Mouse (Mus musculus): ENCODE measurements around the gene Gal3st2. TPM values are rescaled to one million over a fixed set of nuclear protein-coding genes. Genes with fewer than 3 reads are reported as not detected.

Gal3st2 gene
- 0.50 and 0.74 TPM in 2 replicates for polyA plus RNA-seq (2015; fragmentation: Nextera tagmentation; extraction: Ambion mirVana)

DNA sequence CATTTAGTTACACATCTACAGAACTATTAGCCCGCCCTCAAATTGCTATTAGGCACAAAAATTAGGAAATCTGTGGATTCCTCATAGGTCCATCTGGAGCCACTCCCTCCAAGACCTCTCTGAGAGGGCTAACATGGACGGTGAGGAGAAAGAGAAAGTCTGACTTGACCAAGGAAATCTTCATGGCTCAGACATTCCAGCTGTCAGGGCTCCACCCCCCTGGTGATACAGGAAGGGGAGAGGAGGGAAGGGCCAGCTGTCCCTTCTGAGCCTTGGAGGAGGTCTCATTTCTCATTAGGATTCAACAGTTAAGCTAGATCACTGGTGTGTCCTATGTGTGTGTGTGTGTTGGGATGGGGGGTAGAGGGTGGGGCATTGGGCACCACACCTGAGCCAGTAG, at the start of gene Gal3st2:
Gene Gal3st2, plus strand, starts transcription at position 259 of the 400 bp plus-strand sequence.

DNA sequence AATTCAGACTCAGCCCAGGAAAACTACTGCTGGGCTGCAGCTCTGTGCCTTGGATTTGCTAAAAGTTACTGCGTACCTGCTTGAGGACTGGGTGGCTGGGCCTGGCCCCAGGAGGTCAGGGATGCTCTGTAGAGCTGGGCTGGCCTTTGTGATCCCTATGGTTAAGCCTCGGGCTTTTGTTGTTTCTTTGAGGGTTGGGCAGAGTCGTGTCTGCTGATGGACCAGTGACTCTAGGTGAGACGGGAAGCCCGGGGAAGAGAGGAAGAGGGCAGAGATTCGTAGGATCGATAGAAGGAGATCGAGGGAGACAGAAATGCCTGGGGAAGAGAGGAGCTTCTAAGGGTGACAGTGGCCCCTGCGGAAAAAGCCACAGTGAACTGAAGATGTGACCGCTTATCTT, 36.5 kb upstream of the Gal3st2 start, which contains the start of gene D2hgdh:
Gene D2hgdh, plus strand, starts transcription at position 301 of the 400 bp plus-strand sequence.

DNA sequence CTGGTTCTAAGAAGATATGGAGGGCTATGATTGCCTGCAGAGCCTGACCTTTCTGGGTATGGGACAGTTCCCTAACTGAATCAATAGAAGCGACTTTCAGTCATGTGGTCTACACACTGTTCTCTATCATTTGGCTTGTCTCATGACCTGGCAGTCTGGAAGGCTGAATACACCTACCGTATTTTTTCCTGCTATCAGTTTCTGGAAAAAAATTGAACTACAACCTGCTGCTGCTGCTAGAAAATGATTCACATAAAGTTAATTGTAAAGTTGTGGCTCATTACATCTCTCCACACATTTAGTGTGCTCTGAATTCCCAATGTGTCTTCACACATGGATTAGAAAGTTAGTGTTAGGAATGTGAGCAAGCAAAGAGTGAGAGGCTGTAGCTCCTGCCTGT, 56.9 kb downstream of the Gal3st2 start, which contains the start of gene Gal3st2b:
Gene Gal3st2b, plus strand, starts transcription at position 301 of the 400 bp plus-strand sequence.

Other genes starting within 250 kb of the Gal3st2 start
- 108 and 117 TPM in 2 replicates for gene Stk25, start 202.6 kb upstream of the Gal3st2 start, polyA plus RNA-seq (2015; fragmentation: Nextera tagmentation; extraction: Ambion mirVana)
- gene Bok, start 175.6 kb upstream of the Gal3st2 start, polyA plus RNA-seq (2015; fragmentation: Nextera tagmentation; extraction: Ambion mirVana): 17.9 and 25.3 TPM in 2 replicates
- gene Atg4b, start 109.8 kb upstream of the Gal3st2 start, polyA plus RNA-seq (2015; fragmentation: Nextera tagmentation; extraction: Ambion mirVana): 45.1 and 47.5 TPM in 2 replicates
- 37.5 and 37.7 TPM in 2 replicates for gene Thap4, start 106.4 kb upstream of the Gal3st2 start, polyA plus RNA-seq (2015; fragmentation: Nextera tagmentation; extraction: Ambion mirVana)
- gene Dtymk, start 59.4 kb upstream of the Gal3st2 start, polyA plus RNA-seq (2015; fragmentation: Nextera tagmentation; extraction: Ambion mirVana): 75.9 and 83.5 TPM in 2 replicates
- gene Ing5, start 57.3 kb upstream of the Gal3st2 start, polyA plus RNA-seq (2015; fragmentation: Nextera tagmentation; extraction: Ambion mirVana): 4.3 and 4.4 TPM in 2 replicates
- gene D2hgdh, start 36.4 kb upstream of the Gal3st2 start, polyA plus RNA-seq (2015; fragmentation: Nextera tagmentation; extraction: Ambion mirVana): 9.1 and 9.8 TPM in 2 replicates
- gene Gal3st2b, start 57.0 kb downstream of the Gal3st2 start, polyA plus RNA-seq (2015; fragmentation: Nextera tagmentation; extraction: Ambion mirVana): 0.06 and 0.19 TPM in 2 replicates
- gene Gal3st2c, start 129.2 kb downstream of the Gal3st2 start, polyA plus RNA-seq (2015; fragmentation: Nextera tagmentation; extraction: Ambion mirVana): not detected in 2 replicates
- not detected in 2 replicates for gene Neu4, start 159.1 kb downstream of the Gal3st2 start, polyA plus RNA-seq (2015; fragmentation: Nextera tagmentation; extraction: Ambion mirVana)
- gene Pdcd1, start 191.2 kb downstream of the Gal3st2 start, polyA plus RNA-seq (2015; fragmentation: Nextera tagmentation; extraction: Ambion mirVana): not detected in 2 replicates